Mouse (Mus musculus) ES-Bruce4 (cell line): ENCODE results near the gene 2900026A02Rik. TPM values are rescaled to one million over a fixed set of nuclear protein-coding genes. Genes with fewer than 3 reads are reported as not detected.

Source experiments
- H3K27ac ChIP-seq: 2 replicates; pipeline ENCODE4 v1.5.1; 2012; ENCODE audit warnings: low read length, inconsistent platforms; ENCODE audit not compliant: insufficient read depth
- H3K27me3 ChIP-seq: 2 replicates; pipeline ENCODE4 v1.6.1; 2012; ENCODE audit warnings: mild to moderate bottlenecking, low read length, inconsistent platforms; ENCODE audit not compliant: control insufficient read depth, poor library complexity, insufficient read depth, severe bottlenecking
- H3K36me3 ChIP-seq: 2 replicates; pipeline ENCODE4 v1.6.1; 2012; ENCODE audit warnings: inconsistent platforms, mild to moderate bottlenecking, low read length, moderate library complexity; ENCODE audit not compliant: control insufficient read depth, poor library complexity, insufficient read depth, severe bottlenecking
- H3K4me1 ChIP-seq: one replicate; pipeline ENCODE4 v1.8.1; 2011; ENCODE audit warnings: low read length; ENCODE audit not compliant: control insufficient read depth, insufficient read depth
- H3K4me3 ChIP-seq: 2 replicates; pipeline ENCODE4 v1.5.1; 2011; ENCODE audit warnings: low read depth, mild to moderate bottlenecking, low read length
- H3K9ac ChIP-seq: 2 replicates; pipeline ENCODE4 v1.6.1; 2012; ENCODE audit warnings: low read depth, mild to moderate bottlenecking, inconsistent platforms; ENCODE audit not compliant: poor library complexity, severe bottlenecking
- H3K9me3 ChIP-seq: replicated peaks from 2 replicates; pipeline ENCODE4 v1.6.1; 2012; ENCODE audit warnings: mild to moderate bottlenecking, low read length, inconsistent platforms; ENCODE audit not compliant: control insufficient read depth, poor library complexity, insufficient read depth, severe bottlenecking
- CTCF ChIP-seq: IDR thresholded peaks from one replicate; pipeline ENCODE4 v1.8.1; 2011; ENCODE audit warnings: low read depth, low read length
- EP300 ChIP-seq: IDR thresholded peaks from 2 replicates; pipeline ENCODE4 v1.6.1; 2011; ENCODE audit warnings: low read depth, low read length; ENCODE audit not compliant: insufficient read depth
- POLR2A ChIP-seq: IDR thresholded peaks from one replicate; pipeline ENCODE4 v1.8.1; 2011; ENCODE audit warnings: low read length; ENCODE audit not compliant: insufficient read depth
- polyA plus RNA-seq: library from polyadenylated mRNA; stranded (reverse); fragments of >200 nt; gene quantifications from 2 replicates; pipeline ENCODE4 v1.2.4, GENCODE M21; 2011; ENCODE audit warnings: low read depth; ENCODE audit not compliant: missing spikeins, insufficient read depth, insufficient read length

2900026A02Rik gene
- polyA plus RNA-seq, 1 experiment: 14.2 TPM

DNA sequence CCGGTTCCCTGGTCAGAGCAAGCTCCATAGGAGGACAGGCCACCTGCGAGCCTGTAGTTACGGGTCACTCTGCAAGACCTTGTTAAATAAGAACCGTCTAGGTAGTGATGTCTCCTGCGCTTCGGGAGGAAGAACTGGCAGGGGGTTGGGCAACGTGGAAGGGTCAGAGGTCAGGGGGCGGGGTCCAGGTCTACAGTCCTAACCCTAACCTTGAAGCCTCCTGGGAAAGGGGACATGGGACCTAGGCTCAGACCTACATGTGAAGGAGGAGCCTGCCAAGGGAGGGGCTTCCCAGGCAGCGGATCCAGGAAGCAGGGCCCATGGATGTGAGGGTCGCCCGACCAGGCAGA is 11.7 kb downstream of the 2900026A02Rik start:
- Histone ChIP-seq H3K36me3 (no peaks in the 10 kb centered on the region), H3K4me1 (peaks cover 1% of the 10 kb centered on the region), H3K27ac (peak overlapping the region; percentile 44), H3K27me3 (no peaks in the 10 kb centered on the region), H3K4me3 (peak overlapping the region; percentile 17), H3K9me3 (no peaks in the 10 kb centered on the region), H3K9ac (no peak overlapping the region)
- TF ChIP-seq POLR2A (no peak), CTCF (no peak), EP300 (no peak)

DNA sequence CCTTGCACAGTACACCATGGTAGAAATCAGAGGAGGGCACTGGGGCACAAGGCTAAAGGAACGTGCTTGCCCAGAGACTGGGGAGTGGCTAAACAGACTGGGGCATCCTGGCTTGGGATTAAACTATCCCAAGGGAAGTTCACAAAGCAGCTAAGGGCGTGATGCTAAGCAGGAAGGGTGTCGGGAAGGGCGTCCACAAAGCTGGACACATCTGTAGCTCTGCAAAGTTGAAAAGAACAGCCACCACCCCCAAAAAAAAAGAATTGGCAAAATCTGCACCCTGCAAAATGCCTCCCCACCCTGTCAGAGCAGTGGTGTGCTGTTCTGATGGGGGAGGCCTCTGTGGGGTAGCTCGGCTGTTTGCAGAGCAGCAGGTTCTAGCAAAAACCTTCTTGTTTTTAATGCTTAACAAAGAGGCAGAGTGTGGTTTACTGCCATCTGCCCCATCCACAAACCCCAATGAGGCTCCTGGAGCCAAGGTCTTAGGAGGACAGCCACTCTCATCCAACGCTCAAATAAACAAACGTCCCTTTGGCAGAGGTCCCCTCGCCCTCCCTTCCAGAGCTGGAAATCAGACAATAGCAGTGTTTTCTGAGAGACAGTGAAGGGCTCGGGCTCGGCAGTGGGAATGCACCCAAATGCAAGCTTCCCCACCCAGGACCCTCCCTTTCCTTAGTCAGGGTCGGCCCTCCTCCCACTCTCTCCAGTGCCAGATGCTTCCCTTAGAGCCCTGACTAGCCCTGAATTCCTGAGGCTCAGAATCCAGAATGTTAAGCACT is 12.2 kb downstream of the 2900026A02Rik start:
- H3K4me1 ChIP-seq: peaks cover 1% of the 10 kb centered on the region
- no peaks in the 10 kb centered on the region for H3K9me3 ChIP-seq
- peak overlapping the region; percentile 51 for H3K27ac ChIP-seq
- no peak overlapping the region for H3K9ac ChIP-seq
- TF ChIP-seq EP300: no peak
- no peak for TF ChIP-seq CTCF
- no peak for TF ChIP-seq POLR2A
- H3K27me3 ChIP-seq: no peaks in the 10 kb centered on the region
- no peaks in the 10 kb centered on the region for H3K36me3 ChIP-seq
- H3K4me3 ChIP-seq: peak overlapping the region; percentile 17

DNA sequence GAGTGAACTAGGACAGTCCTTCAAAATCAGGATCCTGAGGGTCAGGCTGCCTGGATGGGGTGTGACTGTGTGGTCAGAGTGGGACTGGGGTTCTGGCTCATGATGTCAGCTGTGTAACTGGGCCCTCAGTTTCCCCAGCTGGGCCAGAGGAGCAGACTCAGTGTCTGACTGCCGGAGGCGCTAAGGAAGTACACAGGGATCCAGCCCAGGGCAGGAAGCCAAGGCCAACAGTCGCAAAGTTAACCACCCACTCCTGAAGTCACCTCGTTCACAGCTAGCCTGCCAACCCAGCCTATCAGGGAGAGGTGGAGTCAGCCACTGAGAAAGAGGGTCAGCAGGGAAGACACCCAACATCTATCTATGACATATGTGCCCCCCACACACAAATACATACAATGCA is 13.0 kb downstream of the 2900026A02Rik start:
- Histone ChIP-seq H3K9ac (no peak overlapping the region), H3K27ac (peak overlapping the region; percentile 34; the same call in 1 of the 2 replicates), H3K27me3 (no peaks in the 10 kb centered on the region), H3K9me3 (no peaks in the 10 kb centered on the region), H3K4me1 (peaks cover 1% of the 10 kb centered on the region), H3K4me3 (no peak overlapping the region), H3K36me3 (no peaks in the 10 kb centered on the region)
- TF ChIP-seq EP300 (no peak), CTCF (no peak), POLR2A (no peak)

DNA sequence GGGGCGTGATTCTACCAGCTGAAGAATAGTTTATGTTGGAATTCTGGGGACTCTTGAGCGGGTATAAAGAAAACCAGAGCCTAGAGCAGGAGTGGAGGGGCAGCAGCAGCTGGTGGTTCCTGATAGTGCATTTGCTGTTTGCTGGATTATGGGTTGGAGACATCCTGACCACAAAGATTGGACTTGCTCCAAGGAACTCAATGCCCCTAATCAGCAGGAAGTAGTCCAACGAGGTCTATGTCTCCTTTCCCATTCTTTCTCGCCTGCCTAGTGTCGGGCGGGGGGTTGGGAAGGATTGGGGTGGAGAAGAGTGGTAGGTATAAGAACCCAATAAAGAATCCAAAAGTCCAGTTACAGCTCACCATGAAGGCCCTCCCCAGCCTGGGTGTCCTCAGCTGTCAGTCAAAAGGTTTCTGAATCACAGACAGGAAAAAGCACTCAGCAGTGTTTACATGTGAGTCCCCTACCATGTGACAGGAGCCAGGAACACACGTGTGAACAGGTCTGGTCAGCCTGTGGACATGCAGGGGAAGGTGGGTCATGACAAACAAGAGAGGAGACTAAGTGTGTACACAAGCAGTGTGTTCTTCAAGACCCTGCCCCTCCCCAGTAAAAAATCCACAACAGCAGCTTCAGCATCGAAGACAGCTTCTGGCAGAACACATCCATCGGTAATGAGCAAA is 14.2 kb downstream of the 2900026A02Rik start:
- TF ChIP-seq POLR2A (no peak), EP300 (no peak), CTCF (no peak)
- no peaks in the 10 kb centered on the region for H3K36me3 ChIP-seq
- H3K4me1 ChIP-seq: peaks cover 1% of the 10 kb centered on the region
- no peak overlapping the region for H3K4me3 ChIP-seq
- no peak overlapping the region for H3K9ac ChIP-seq
- H3K27me3 ChIP-seq: no peaks in the 10 kb centered on the region
- no peaks in the 10 kb centered on the region for H3K9me3 ChIP-seq
- no peak overlapping the region for H3K27ac ChIP-seq

DNA sequence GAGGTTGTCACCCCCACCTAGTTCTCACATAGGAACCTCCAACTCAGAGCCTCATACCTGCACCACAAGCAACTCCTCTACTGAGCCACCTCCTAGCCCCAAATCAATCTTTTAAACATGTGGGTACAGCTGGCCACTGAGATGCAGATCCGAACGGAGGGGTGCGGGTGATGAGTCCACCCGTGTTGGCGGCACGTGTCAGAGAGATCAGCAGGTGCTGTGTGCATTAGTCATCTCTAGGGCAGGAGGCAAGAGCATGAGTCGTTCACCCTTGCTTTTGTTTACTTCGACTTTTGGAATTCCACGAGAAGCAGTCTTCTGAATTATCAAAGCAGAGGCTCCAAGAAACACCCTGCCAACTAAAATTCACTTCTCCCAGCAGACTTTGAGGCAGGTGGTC is 16.8 kb downstream of the 2900026A02Rik start:
- Histone ChIP-seq H3K27ac (no peak overlapping the region), H3K4me3 (no peak overlapping the region), H3K4me1 (peaks cover 3% of the 10 kb centered on the region), H3K9ac (no peak overlapping the region), H3K27me3 (no peaks in the 10 kb centered on the region), H3K36me3 (no peaks in the 10 kb centered on the region), H3K9me3 (no peaks in the 10 kb centered on the region)
- TF ChIP-seq CTCF: no peak
- TF ChIP-seq POLR2A: no peak
- TF ChIP-seq EP300: no peak

DNA sequence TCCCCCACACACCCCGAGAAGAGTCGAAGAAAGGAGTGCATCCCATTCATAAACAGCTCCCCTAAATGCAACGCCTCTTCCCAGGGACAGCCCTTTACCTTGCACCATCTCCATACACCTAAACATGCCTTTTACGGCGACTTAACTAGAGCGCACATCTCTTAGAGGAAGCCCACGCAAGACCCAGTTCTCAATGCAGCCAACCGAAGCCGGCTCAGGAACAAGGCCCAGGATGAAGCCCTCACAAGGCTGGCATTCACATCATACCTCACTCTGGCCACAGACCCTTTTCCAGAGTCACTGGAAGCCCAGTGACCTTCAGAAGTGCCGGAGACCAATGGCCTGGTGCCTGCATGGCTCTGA is 21.3 kb downstream of the 2900026A02Rik start:
- Histone ChIP-seq H3K9ac (no peak overlapping the region), H3K27me3 (no peaks in the 10 kb centered on the region), H3K36me3 (no peaks in the 10 kb centered on the region), H3K27ac (peak overlapping the region; percentile 14; the same call in 1 of the 2 replicates), H3K4me1 (peaks cover 2% of the 10 kb centered on the region), H3K4me3 (no peak overlapping the region), H3K9me3 (no peaks in the 10 kb centered on the region)
- TF ChIP-seq EP300 (no peak), CTCF (no peak), POLR2A (no peak)
